Mouse (Mus musculus) liver, adult 2 months (tissue): ENCODE data around the gene Sept4. TPM values are rescaled to one million over a fixed set of nuclear protein-coding genes. Genes with fewer than 3 reads are reported as not detected.

Experiments
- DNase-seq: peaks from one replicate; pipeline ENCODE4 v3.0.0-alpha.2; 2011; ENCODE audit warnings: low read depth, low spot score; ENCODE audit errors: extremely low read depth
- H3K27ac ChIP-seq: fragments of 200-500 bp; replicated peaks from 2 replicates; pipeline ENCODE4 v1.5.1; 2012; ENCODE audit warnings: low read depth, mild to moderate bottlenecking, control low read depth, inconsistent platforms, low read length; ENCODE audit not compliant: insufficient read depth
- H3K27me3 ChIP-seq: fragments of 200-500 bp; 2 replicates; pipeline ENCODE4 v1.6.1; 2012; ENCODE audit warnings: mild to moderate bottlenecking, moderate library complexity, low read length, inconsistent platforms; ENCODE audit not compliant: control insufficient read depth, insufficient read depth
- H3K36me3 ChIP-seq: fragments of 200-500 bp; 2 replicates; pipeline ENCODE4 v1.6.1; 2012; ENCODE audit warnings: low read length, inconsistent platforms; ENCODE audit not compliant: control insufficient read depth, insufficient read depth
- H3K4me1 ChIP-seq: fragments of 200-500 bp; 2 replicates; pipeline ENCODE4 v1.6.1; 2011; ENCODE audit warnings: low read length; ENCODE audit not compliant: control insufficient read depth, insufficient read depth
- H3K4me3 ChIP-seq: fragments of 200-500 bp; 2 replicates; pipeline ENCODE4 v1.5.1; 2011; ENCODE audit warnings: low read depth, mild to moderate bottlenecking, control low read depth, low read length, moderate library complexity; ENCODE audit not compliant: insufficient read depth
- H3K79me2 ChIP-seq: fragments of 200-500 bp; 2 replicates; pipeline ENCODE4 v1.6.1; 2012; ENCODE audit warnings: inconsistent platforms, mild to moderate bottlenecking, low read length, moderate library complexity; ENCODE audit not compliant: control insufficient read depth, insufficient read depth
- H3K9ac ChIP-seq: fragments of 200-500 bp; 2 replicates; pipeline ENCODE4 v1.6.1; 2012; ENCODE audit warnings: low read depth, mild to moderate bottlenecking, control low read depth, inconsistent platforms, low read length
- CTCF ChIP-seq: fragments of 200-500 bp; IDR thresholded peaks from 2 replicates; pipeline ENCODE4 v1.5.1; 2011; ENCODE audit warnings: low read depth, low read length, control low read depth
- POLR2A ChIP-seq: fragments of 200-500 bp; IDR thresholded peaks from 2 replicates; pipeline ENCODE4 v1.6.1; 2011; ENCODE audit warnings: low read length, control low read depth; ENCODE audit not compliant: insufficient read depth; ENCODE audit errors: extremely low read depth
- whole genome bisulfite sequencing: fragments of 180-500 bp; shearing (Covaris S2); methylation state at CpG from one replicate; pipeline ENCODE4 v1.1.7; 2018; 5-methylcytosine and 5-hydroxymethylcytosine counted together
- polyA plus RNA-seq: library from polyadenylated mRNA; depleted of rRNA; stranded (reverse); fragments of >200 nt; gene quantifications from 2 replicates; pipeline ENCODE4 v1.2.3, GENCODE M21; 2012
- total RNA-seq: library from RNA; depleted of rRNA; stranded (reverse); fragments of >200 nt; gene quantifications from 2 replicates; pipeline ENCODE4 v1.2.3, GENCODE M21; 2014

The Sept4 gene
- total and polyA plus RNA-seq, 2 experiments: 10.8 TPM

- Histone ChIP-seq H3K27ac (no peak overlapping the region), H3K79me2 (peaks cover 4% of the 10 kb centered on the region; the same call in 1 of the 2 replicates), H3K36me3 (peaks cover 64% of the 10 kb centered on the region), H3K9ac (no peak overlapping the region), H3K4me1 (peaks cover 6% of the 10 kb centered on the region), H3K4me3 (no peak overlapping the region), H3K27me3 (no peaks in the 10 kb centered on the region)
- TF ChIP-seq CTCF: no peak
- TF ChIP-seq POLR2A: no peak
- DNase-seq: peak; percentile 25
- WGBS: 90% methylated on average over 13 of the region's 13 CpGs
Measured at GRCm38 (mm10) chr11:87599395-87600089, 30.8 kb downstream of the Sept4 start.

- Histone ChIP-seq H3K4me3 (no peak overlapping the region), H3K27me3 (no peaks in the 10 kb centered on the region), H3K9ac (no peak overlapping the region), H3K27ac (no peak overlapping the region), H3K36me3 (peaks cover 72% of the 10 kb centered on the region), H3K79me2 (peaks cover 4% of the 10 kb centered on the region; the same call in 1 of the 2 replicates), H3K4me1 (peaks cover 4% of the 10 kb centered on the region)
- 78% methylated on average over 10 of the region's 10 CpGs for WGBS
- TF ChIP-seq CTCF (no peak), POLR2A (no peak)
- peak; percentile 28 for DNase-seq
Measured at GRCm38 (mm10) chr11:87600322-87600853, 31.7 kb downstream of the Sept4 start.

DNA sequence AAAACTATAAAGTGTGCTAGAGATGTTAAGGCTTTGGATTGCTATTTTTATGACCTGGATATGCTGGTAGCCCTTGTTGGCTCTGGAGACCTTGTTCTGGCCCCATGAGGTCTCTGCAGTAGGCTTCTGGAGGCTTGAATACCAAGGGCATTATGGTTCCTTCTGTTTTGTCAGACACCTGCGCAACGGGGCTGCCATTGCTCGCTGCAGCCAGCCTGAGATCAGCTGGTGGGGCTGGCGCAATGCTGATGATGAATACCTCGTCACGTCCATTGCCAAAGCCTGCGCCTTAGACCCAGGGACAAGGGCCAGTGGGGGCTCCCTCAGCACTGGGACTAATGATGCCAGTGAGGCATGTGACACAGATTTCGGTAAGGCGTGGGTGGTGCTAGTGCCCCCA lies 33.5 kb downstream of the Sept4 start:
- Histone ChIP-seq H3K4me3 (no peak overlapping the region), H3K4me1 (no peaks in the 10 kb centered on the region), H3K36me3 (peaks cover 86% of the 10 kb centered on the region), H3K27ac (no peak overlapping the region), H3K27me3 (no peaks in the 10 kb centered on the region), H3K9ac (no peak overlapping the region), H3K79me2 (no peaks in the 10 kb centered on the region)
- DNase-seq: no peak
- 95% methylated on average over 9 of the region's 9 CpGs for WGBS
- TF ChIP-seq CTCF (no peak), POLR2A (no peak)

GRCm38 (mm10) chr11:87603571-87603970 lies 34.9 kb downstream of the Sept4 start:
- no peak overlapping the region for H3K27ac ChIP-seq
- peaks cover 6% of the 10 kb centered on the region; the same call in 1 of the 2 replicates for H3K4me1 ChIP-seq
- H3K79me2 ChIP-seq: no peaks in the 10 kb centered on the region
- TF ChIP-seq POLR2A (no peak), CTCF (no peak)
- 86% methylated on average over 2 of the region's 2 CpGs for whole genome bisulfite sequencing
- H3K36me3 ChIP-seq: peaks cover 86% of the 10 kb centered on the region
- no peaks in the 10 kb centered on the region for H3K27me3 ChIP-seq
- no peak for DNase-seq
- no peak overlapping the region for H3K4me3 ChIP-seq
- H3K9ac ChIP-seq: no peak overlapping the region

DNA sequence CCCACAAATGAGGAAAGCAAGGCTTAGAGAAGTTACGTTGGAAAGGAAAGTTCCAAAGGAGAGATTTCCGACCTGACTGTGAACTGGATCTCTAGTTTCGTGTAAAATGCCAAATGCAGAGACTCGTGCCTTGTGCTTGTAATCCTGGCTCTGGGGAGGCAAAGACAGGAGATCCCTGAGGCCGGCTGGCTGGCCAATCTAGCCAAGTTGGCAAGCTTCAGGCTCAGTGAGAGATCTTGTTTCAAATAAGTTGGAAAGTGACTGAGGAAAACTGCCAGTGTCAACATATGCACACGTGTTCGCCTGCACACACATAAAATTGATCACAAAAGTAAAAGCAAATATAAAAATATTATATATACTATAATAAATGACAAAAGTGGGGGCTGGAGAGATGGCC lies 40.6 kb downstream of the Sept4 start:
- TF ChIP-seq POLR2A (no peak), CTCF (no peak)
- H3K4me3 ChIP-seq: no peak overlapping the region
- peaks cover 11% of the 10 kb centered on the region for H3K4me1 ChIP-seq
- peak overlapping the region; percentile 51; the same call in 1 of the 2 replicates for H3K27ac ChIP-seq
- peaks cover 87% of the 10 kb centered on the region for H3K36me3 ChIP-seq
- DNase-seq: peak; percentile 93
- H3K79me2 ChIP-seq: no peaks in the 10 kb centered on the region; the same call in 1 of the 2 replicates
- H3K9ac ChIP-seq: no peak overlapping the region
- H3K27me3 ChIP-seq: no peaks in the 10 kb centered on the region
- WGBS: 24% methylated on average over 7 of the region's 7 CpGs

GRCm38 (mm10) chr11:87611547-87611946 lies 42.8 kb downstream of the Sept4 start:
- Histone ChIP-seq H3K27me3 (no peaks in the 10 kb centered on the region), H3K4me1 (peaks cover 11% of the 10 kb centered on the region), H3K4me3 (no peak overlapping the region), H3K9ac (no peak overlapping the region), H3K36me3 (peaks cover 85% of the 10 kb centered on the region), H3K79me2 (no peaks in the 10 kb centered on the region; the same call in 1 of the 2 replicates), H3K27ac (no peak overlapping the region)
- DNase-seq: no peak
- TF ChIP-seq CTCF: no peak
- TF ChIP-seq POLR2A: no peak
- WGBS: 91% methylated on average over 9 of the region's 9 CpGs
